In genomic region chr2:179659254-179659653, GRCm38 (mm10) we compare ENCODE assay signal across 20 mouse cellular contexts.
DNase-seq lines count a peak whose midpoint lies in the region; ATAC-seq lines count a peak whose summit lies in the region.
"Had no signal": no experiment of that assay in that cellular context is flagged by ENCODE, and none has a peak within 500 bp of the region (broad histone marks: within the 10 kb centered on the region; RNA-seq: fewer than 3 reads in every experiment).

No protein-coding gene starts in this region.

- H3K9me3 ChIP-seq in megakaryocyte, embryonic 14.5 days: peaks cover 12% of the 10 kb centered on the region
- H3K9me3 ChIP-seq: embryonic facial prominence, embryonic 12.5 days; forebrain, embryonic 13.5 days; forebrain, embryonic 15.5 days had no signal

- no peak for ATAC-seq in megakaryocyte, adult 5-6 weeks (ENCODE audit: poor library complexity, severe bottlenecking)
- ATAC-seq: forebrain, embryonic 13.5 days; forebrain, embryonic 15.5 days; forebrain, postnatal 0 days; Patski had no signal

- H3K27me3 ChIP-seq in megakaryocyte, embryonic 14.5 days (replicated peaks): peaks cover 14% of the 10 kb centered on the region
- H3K27me3 ChIP-seq: forebrain, embryonic 15.5 days had no signal

- H3K4me1 ChIP-seq in megakaryocyte, embryonic 14.5 days: peaks cover 36% of the 10 kb centered on the region

- peak; percentile 8 for DNase-seq in ZHBTc4 (ENCODE audit: low read depth, low spot score)
- no peak for DNase-seq in frontal cortex, postnatal 14 days (ENCODE audit: low spot score in 2 of 2)
- DNase-seq in cerebellum, postnatal 10 days: no peak
- DNase-seq: adrenal gland, adult 2 months; adrenal gland, postnatal 10 days; adrenal gland, postnatal 25 days; cerebellum, adult 11 months; cerebellum, adult 18-20 months; cerebellum, adult 8-10 months; cerebellum, adult 9-11 months; cerebellum, postnatal 25 days; forebrain, postnatal 0 days had no signal

- peak overlapping the region; percentile 48 for H3K4me3 ChIP-seq in megakaryocyte, embryonic 14.5 days (replicated peaks)
- H3K4me3 ChIP-seq: embryonic facial prominence, embryonic 10.5 days; embryonic facial prominence, embryonic 12.5 days; forebrain, embryonic 13.5 days; forebrain, embryonic 15.5 days had no signal

- no peaks in the 10 kb centered on the region for H3K36me3 ChIP-seq in megakaryocyte, embryonic 14.5 days (replicated peaks; ENCODE audit: low read length)
- H3K36me3 ChIP-seq: embryonic facial prominence, embryonic 10.5 days; embryonic facial prominence, embryonic 12.5 days; forebrain, embryonic 15.5 days; G1E had no signal
